ENCODE assay signal across 8 mouse cellular contexts in genomic region chr11:33146143-33146497, GRCm38 (mm10). TPM values are rescaled to one million over a fixed set of nuclear protein-coding genes. Genes with fewer than 3 reads are reported as not detected.
DNase-seq lines count a peak whose midpoint lies in the region; ATAC-seq lines count a peak whose summit lies in the region.

No protein-coding gene starts in this region.

- peaks cover 19% of the 10 kb centered on the region for H3K36me3 ChIP-seq in forebrain, embryonic 10.5 days (replicated peaks)
- no peaks in the 10 kb centered on the region for H3K36me3 ChIP-seq in forebrain, embryonic 11.5 days (ENCODE audit: control insufficient read depth, insufficient read depth, low read length)
- peaks cover 13% of the 10 kb centered on the region for H3K36me3 ChIP-seq in embryonic facial prominence, embryonic 12.5 days
- peaks cover 12% of the 10 kb centered on the region; the same call in 1 of the 2 replicates for H3K36me3 ChIP-seq in neural tube, embryonic 14.5 days (ENCODE audit: control insufficient read depth, insufficient read depth, low read length)

- intact Hi-C loops in left cerebral cortex, postnatal 25 days (cut with DNase I), result loop anchor here (5.0 to 10.0 kb wide), 3 partner anchors 69 to 501 kb away; partner anchors contain the start of gene Fbxw11

- H3K27ac ChIP-seq in forebrain, embryonic 10.5 days, result no peak overlapping the region
- no peak overlapping the region for H3K27ac ChIP-seq in forebrain, embryonic 11.5 days (ENCODE audit: low read depth, low read length)
- H3K27ac ChIP-seq in embryonic facial prominence, embryonic 12.5 days, result no peak overlapping the region
- H3K27ac ChIP-seq in neural tube, embryonic 14.5 days (ENCODE audit: low read depth, low read length), result no peak overlapping the region

- no peak for DNase-seq in forebrain, embryonic 10.5 days (ENCODE audit: extremely low spot score, low spot score)
- DNase-seq in forebrain, embryonic 11.5 days (ENCODE audit: low spot score), result no peak
- peak; percentile 77 for DNase-seq in heart, adult 8-10 months (ENCODE audit: low spot score)
- DNase-seq in kidney, adult 18-20 months, result peak; percentile 60
- peak; percentile 82 to 96 for DNase-seq in left cerebral cortex, postnatal 25 days (ENCODE audit: low spot score in 2 of 2)
- no peak for DNase-seq in spleen, postnatal 4 days (ENCODE audit: low spot score in 2 of 2)

- no peak overlapping the region for H3K4me2 ChIP-seq in forebrain, embryonic 11.5 days (ENCODE audit: low read depth, low read length, severe bottlenecking)
- H3K4me2 ChIP-seq in embryonic facial prominence, embryonic 12.5 days (replicated peaks), result peak overlapping the region; percentile 95
- H3K4me2 ChIP-seq in neural tube, embryonic 14.5 days (ENCODE audit: low read depth, low read length), result peak overlapping the region; percentile 82

- H3K4me1 ChIP-seq in forebrain, embryonic 10.5 days, result peaks cover 59% of the 10 kb centered on the region
- peaks cover 15% of the 10 kb centered on the region; the same call in 1 of the 2 replicates for H3K4me1 ChIP-seq in forebrain, embryonic 11.5 days (replicated peaks; ENCODE audit: control insufficient read depth, insufficient read depth, low read length)
- H3K4me1 ChIP-seq in embryonic facial prominence, embryonic 12.5 days, result peaks cover 42% of the 10 kb centered on the region
- peaks cover 18% of the 10 kb centered on the region; the same call in 1 of the 2 replicates for H3K4me1 ChIP-seq in neural tube, embryonic 14.5 days (ENCODE audit: control insufficient read depth, insufficient read depth, low read length)

- peaks cover 71% of the 10 kb centered on the region for H3K27me3 ChIP-seq in forebrain, embryonic 10.5 days (ENCODE audit: poor library complexity, severe bottlenecking)
- peaks cover 29% of the 10 kb centered on the region for H3K27me3 ChIP-seq in forebrain, embryonic 11.5 days (ENCODE audit: control insufficient read depth, insufficient read depth, low read length)
- peaks cover 31% of the 10 kb centered on the region for H3K27me3 ChIP-seq in embryonic facial prominence, embryonic 12.5 days
- no peaks in the 10 kb centered on the region for H3K27me3 ChIP-seq in neural tube, embryonic 14.5 days (ENCODE audit: control insufficient read depth, insufficient read depth, low read length)

- H3K9me3 ChIP-seq in forebrain, embryonic 10.5 days, result no peaks in the 10 kb centered on the region
- H3K9me3 ChIP-seq in forebrain, embryonic 11.5 days (ENCODE audit: control insufficient read depth, low read length), result no peaks in the 10 kb centered on the region
- no peaks in the 10 kb centered on the region for H3K9me3 ChIP-seq in embryonic facial prominence, embryonic 12.5 days
- H3K9me3 ChIP-seq in neural tube, embryonic 14.5 days (ENCODE audit: control insufficient read depth, low read length), result no peaks in the 10 kb centered on the region

- H3K4me3 ChIP-seq in forebrain, embryonic 10.5 days, result peak overlapping the region; percentile 68
- no peak overlapping the region for H3K4me3 ChIP-seq in forebrain, embryonic 11.5 days (ENCODE audit: low read depth, low read length)
- H3K4me3 ChIP-seq in embryonic facial prominence, embryonic 12.5 days, result peak overlapping the region; percentile 61
- peak overlapping the region; percentile 62; the same call in 1 of the 2 replicates for H3K4me3 ChIP-seq in neural tube, embryonic 14.5 days (ENCODE audit: low read depth, low read length)

- no peak for ATAC-seq in forebrain, embryonic 11.5 days (replicated peaks; ENCODE audit: low FRiP score)
- ATAC-seq in embryonic facial prominence, embryonic 12.5 days (ENCODE audit: insufficient number of reproducible peaks, insufficient read depth, low FRiP score, low TSS enrichment), result peak; percentile 43; the same call in 1 of the 2 replicates
- peak; percentile 9; the same call in 1 of the 2 replicates for ATAC-seq in neural tube, embryonic 14.5 days (ENCODE audit: low read depth)

- 6% methylated on average over 9 of the region's 9 CpGs for WGBS in forebrain, embryonic 10.5 days
- WGBS in forebrain, embryonic 11.5 days, result 6% methylated on average over 9 of the region's 9 CpGs
- WGBS in embryonic facial prominence, embryonic 12.5 days, result 3% methylated on average over 9 of the region's 9 CpGs
- WGBS in neural tube, embryonic 14.5 days, result 6% methylated on average over 9 of the region's 9 CpGs

- H3K9ac ChIP-seq in forebrain, embryonic 11.5 days (ENCODE audit: low read length), result no peak overlapping the region
- H3K9ac ChIP-seq in embryonic facial prominence, embryonic 12.5 days, result no peak overlapping the region
- peak overlapping the region; percentile 21; the same call in 1 of the 2 replicates for H3K9ac ChIP-seq in neural tube, embryonic 14.5 days (replicated peaks; ENCODE audit: low read depth, low read length)

RNA-seq across cellular contexts. Expression of gene Fgf18, which starts 1.1 kb away (rescaled TPM):
- polyA plus RNA-seq in forebrain, embryonic 10.5 days (2016; fragmentation: Nextera tagmentation; extraction: Ambion mirVana), result 3.6 and 3.8 TPM in 2 replicates
- 2.7 and 4.1 TPM in 2 replicates for polyA plus RNA-seq in forebrain, embryonic 11.5 days (2014; fragmentation: Nextera tagmentation; extraction: Ambion mirVana)
- polyA plus RNA-seq in embryonic facial prominence, embryonic 12.5 days (2016; fragmentation: Nextera tagmentation; extraction: Ambion mirVana), result 11.5 and 17.2 TPM in 2 replicates
- 1 to 10 TPM; 3.0 to 5.6 (median 4.9) TPM for total RNA-seq in heart, adult 8-10 months (2022)
- 1 to 10 TPM; 3.2 to 3.5 TPM for total RNA-seq in left cerebral cortex, postnatal 25 days (2021)
- polyA plus RNA-seq in neural tube, embryonic 14.5 days (2014; fragmentation: Nextera tagmentation; extraction: Ambion mirVana), result 11.0 and 11.4 TPM in 2 replicates

RNA-seq across cellular contexts. Expression of gene Npm1, which starts 16.9 kb away (rescaled TPM):
- 1,478 and 1,686 TPM in 2 replicates for polyA plus RNA-seq in forebrain, embryonic 10.5 days (2016; fragmentation: Nextera tagmentation; extraction: Ambion mirVana)
- 1,065 and 1,104 TPM in 2 replicates for polyA plus RNA-seq in forebrain, embryonic 11.5 days (2014; fragmentation: Nextera tagmentation; extraction: Ambion mirVana)
- polyA plus RNA-seq in embryonic facial prominence, embryonic 12.5 days (2016; fragmentation: Nextera tagmentation; extraction: Ambion mirVana), result 922 and 970 TPM in 2 replicates
- 100 to 1,000 TPM; 139 to 175 (median 148) TPM for total RNA-seq in heart, adult 8-10 months (2022)
- total RNA-seq in left cerebral cortex, postnatal 25 days (2021), result 100 to 1,000 TPM; 148 to 151 TPM
- 428 and 483 TPM in 2 replicates for polyA plus RNA-seq in neural tube, embryonic 14.5 days (2014; fragmentation: Nextera tagmentation; extraction: Ambion mirVana)

RNA-seq across cellular contexts. Expression of gene Tlx3, which starts 57.3 kb away (rescaled TPM):
- polyA plus RNA-seq in forebrain, embryonic 10.5 days (2016; fragmentation: Nextera tagmentation; extraction: Ambion mirVana), result not detected in 2 replicates
- not detected in 2 replicates for polyA plus RNA-seq in forebrain, embryonic 11.5 days (2014; fragmentation: Nextera tagmentation; extraction: Ambion mirVana)
- 6.6 and 9.1 TPM in 2 replicates for polyA plus RNA-seq in embryonic facial prominence, embryonic 12.5 days (2016; fragmentation: Nextera tagmentation; extraction: Ambion mirVana)
- not detected for total RNA-seq in heart, adult 8-10 months (2022)
- not detected for total RNA-seq in left cerebral cortex, postnatal 25 days (2021)
- polyA plus RNA-seq in neural tube, embryonic 14.5 days (2014; fragmentation: Nextera tagmentation; extraction: Ambion mirVana), result 32.9 and 41.0 TPM in 2 replicates

Comparison
In these comparisons a context has a peak if more than half of its experiments do, and no peak if none do; other contexts are left out.
1. DNase-seq: peak in heart, adult 8-10 months (single experiment), kidney, adult 18-20 months (single experiment) and left cerebral cortex, postnatal 25 days (2 of 2); none in forebrain, embryonic 10.5 days (single experiment), forebrain, embryonic 11.5 days (single experiment) and spleen, postnatal 4 days (0 of 2).